Mouse (Mus musculus): ENCODE data around the gene Dop1b. TPM values are rescaled to one million over a fixed set of nuclear protein-coding genes. Genes with fewer than 3 reads are reported as not detected.

Dop1b gene
- polyA plus RNA-seq, 1 experiment from 2014 or later, result 8.1 TPM

GRCm38 (mm10) chr16:93756622-93757021 is 44.9 kb downstream of the Dop1b start:
- H3K4me3 ChIP-seq (ENCODE audit: control insufficient read depth in 1 of 2, insufficient read depth in 1 of 2, low read depth in 1 of 2, low read length in 2 of 2), result no peak overlapping the region
- H3K9me3 ChIP-seq (ENCODE audit: control insufficient read depth, low read length), result no peaks in the 10 kb centered on the region
- WGBS, result 84% methylated on average over 5 of the region's 5 CpGs
- no peaks in the 10 kb centered on the region for H3K4me1 ChIP-seq (ENCODE audit: control insufficient read depth in 2 of 2, insufficient read depth in 2 of 2, low read length in 2 of 2)
- H3K27ac ChIP-seq (replicated peaks in 1 of 2; ENCODE audit: control insufficient read depth in 1 of 2, insufficient read depth in 1 of 2, low read depth in 2 of 2, low read length in 2 of 2), result no peak overlapping the region
- peaks cover 33% of the 10 kb centered on the region for H3K36me3 ChIP-seq (ENCODE audit: control insufficient read depth, insufficient read depth, low read length)
- ATAC-seq (ENCODE audit: insufficient number of reproducible peaks, insufficient read depth, low FRiP score, low read depth), result no peak
- no peaks in the 10 kb centered on the region for H3K27me3 ChIP-seq (ENCODE audit: control insufficient read depth, insufficient read depth, low read length)
- H3K4me2 ChIP-seq (ENCODE audit: low read length), result no peak overlapping the region
- no peak overlapping the region for H3K9ac ChIP-seq (ENCODE audit: low read length)

- H3K4me3 ChIP-seq (ENCODE audit: control insufficient read depth in 1 of 2, insufficient read depth in 1 of 2, low read depth in 1 of 2, low read length in 2 of 2), result no peak overlapping the region
- no peaks in the 10 kb centered on the region for H3K4me1 ChIP-seq (ENCODE audit: control insufficient read depth in 2 of 2, insufficient read depth in 2 of 2, low read length in 2 of 2)
- no peak overlapping the region for H3K9ac ChIP-seq (ENCODE audit: low read length)
- H3K4me2 ChIP-seq (ENCODE audit: low read length), result no peak overlapping the region
- H3K27ac ChIP-seq (replicated peaks in 1 of 2; ENCODE audit: control insufficient read depth in 1 of 2, insufficient read depth in 1 of 2, low read depth in 2 of 2, low read length in 2 of 2), result no peak overlapping the region
- H3K27me3 ChIP-seq (ENCODE audit: control insufficient read depth, insufficient read depth, low read length), result no peaks in the 10 kb centered on the region
- H3K36me3 ChIP-seq (ENCODE audit: control insufficient read depth, insufficient read depth, low read length), result peaks cover 34% of the 10 kb centered on the region
- no peaks in the 10 kb centered on the region for H3K9me3 ChIP-seq (ENCODE audit: control insufficient read depth, low read length)
- no peak for ATAC-seq (ENCODE audit: insufficient number of reproducible peaks, insufficient read depth, low FRiP score, low read depth)
- WGBS, result 68% methylated on average over 6 of the region's 6 CpGs
Measured at GRCm38 (mm10) chr16:93763378-93763777, 51.7 kb downstream of the Dop1b start.

- Histone ChIP-seq H3K36me3 (ENCODE audit: control insufficient read depth, insufficient read depth, low read length) (peaks cover 29% of the 10 kb centered on the region), H3K9me3 (ENCODE audit: control insufficient read depth, low read length) (no peaks in the 10 kb centered on the region), H3K27ac (replicated peaks in 1 of 2; ENCODE audit: control insufficient read depth in 1 of 2, insufficient read depth in 1 of 2, low read depth in 2 of 2, low read length in 2 of 2) (no peak overlapping the region), H3K4me1 (ENCODE audit: control insufficient read depth in 2 of 2, insufficient read depth in 2 of 2, low read length in 2 of 2) (peaks cover 0 to 2% of the 10 kb centered on the region in 2 experiments; a peak in 1 of 4 replicates), H3K4me3 (ENCODE audit: control insufficient read depth in 1 of 2, insufficient read depth in 1 of 2, low read depth in 1 of 2, low read length in 2 of 2) (no peak overlapping the region), H3K27me3 (ENCODE audit: control insufficient read depth, insufficient read depth, low read length) (no peaks in the 10 kb centered on the region), H3K4me2 (ENCODE audit: low read length) (no peak overlapping the region), H3K9ac (ENCODE audit: low read length) (no peak overlapping the region)
- no peak for ATAC-seq (ENCODE audit: insufficient number of reproducible peaks, insufficient read depth, low FRiP score, low read depth)
- WGBS, result 79% methylated on average over 4 of the region's 4 CpGs
Measured at GRCm38 (mm10) chr16:93764597-93764996, 52.9 kb downstream of the Dop1b start.

GRCm38 (mm10) chr16:93766956-93767355 is 55.3 kb downstream of the Dop1b start:
- no peak overlapping the region for H3K27ac ChIP-seq (replicated peaks in 1 of 2; ENCODE audit: control insufficient read depth in 1 of 2, insufficient read depth in 1 of 2, low read depth in 2 of 2, low read length in 2 of 2)
- H3K36me3 ChIP-seq (ENCODE audit: control insufficient read depth, insufficient read depth, low read length), result peaks cover 27% of the 10 kb centered on the region; the same call in 1 of the 2 replicates
- H3K4me3 ChIP-seq (ENCODE audit: control insufficient read depth in 1 of 2, insufficient read depth in 1 of 2, low read depth in 1 of 2, low read length in 2 of 2), result no peak overlapping the region
- ATAC-seq (ENCODE audit: insufficient number of reproducible peaks, insufficient read depth, low FRiP score, low read depth), result no peak
- peaks cover 0 to 9% of the 10 kb centered on the region in 2 experiments; a peak in 2 of 4 replicates for H3K4me1 ChIP-seq (ENCODE audit: control insufficient read depth in 2 of 2, insufficient read depth in 2 of 2, low read length in 2 of 2)
- H3K4me2 ChIP-seq (ENCODE audit: low read length), result no peak overlapping the region
- no peaks in the 10 kb centered on the region for H3K9me3 ChIP-seq (ENCODE audit: control insufficient read depth, low read length)
- WGBS, result 51% methylated on average over 4 of the region's 4 CpGs
- H3K9ac ChIP-seq (ENCODE audit: low read length), result no peak overlapping the region
- H3K27me3 ChIP-seq (ENCODE audit: control insufficient read depth, insufficient read depth, low read length), result no peaks in the 10 kb centered on the region

- Histone ChIP-seq H3K4me1 (ENCODE audit: control insufficient read depth in 2 of 2, insufficient read depth in 2 of 2, low read length in 2 of 2) (peaks cover 0 to 9% of the 10 kb centered on the region in 2 experiments; a peak in 2 of 4 replicates), H3K27me3 (ENCODE audit: control insufficient read depth, insufficient read depth, low read length) (no peaks in the 10 kb centered on the region), H3K4me2 (ENCODE audit: low read length) (no peak overlapping the region), H3K27ac (replicated peaks in 1 of 2; ENCODE audit: control insufficient read depth in 1 of 2, insufficient read depth in 1 of 2, low read depth in 2 of 2, low read length in 2 of 2) (no peak overlapping the region), H3K9ac (ENCODE audit: low read length) (no peak overlapping the region), H3K36me3 (ENCODE audit: control insufficient read depth, insufficient read depth, low read length) (peaks cover 22% of the 10 kb centered on the region; the same call in 1 of the 2 replicates), H3K4me3 (ENCODE audit: control insufficient read depth in 1 of 2, insufficient read depth in 1 of 2, low read depth in 1 of 2, low read length in 2 of 2) (no peak overlapping the region), H3K9me3 (ENCODE audit: control insufficient read depth, low read length) (no peaks in the 10 kb centered on the region)
- WGBS, result 64% methylated on average over 6 of the region's 6 CpGs
- ATAC-seq (ENCODE audit: insufficient number of reproducible peaks, insufficient read depth, low FRiP score, low read depth), result no peak
Measured at GRCm38 (mm10) chr16:93767548-93767947, 55.8 kb downstream of the Dop1b start.

GRCm38 (mm10) chr16:93769621-93770020 is 57.9 kb downstream of the Dop1b start:
- H3K9ac ChIP-seq (ENCODE audit: low read length), result no peak overlapping the region
- no peaks in the 10 kb centered on the region for H3K27me3 ChIP-seq (ENCODE audit: control insufficient read depth, insufficient read depth, low read length)
- 45% methylated on average over 15 of the region's 15 CpGs for WGBS
- no peak overlapping the region for H3K4me2 ChIP-seq (ENCODE audit: low read length)
- no peak for ATAC-seq (ENCODE audit: insufficient number of reproducible peaks, insufficient read depth, low FRiP score, low read depth)
- H3K27ac ChIP-seq (replicated peaks in 1 of 2; ENCODE audit: control insufficient read depth in 1 of 2, insufficient read depth in 1 of 2, low read depth in 2 of 2, low read length in 2 of 2), result no peak overlapping the region
- H3K4me1 ChIP-seq (ENCODE audit: control insufficient read depth in 2 of 2, insufficient read depth in 2 of 2, low read length in 2 of 2), result peaks cover 0 to 9% of the 10 kb centered on the region in 2 experiments; a peak in 2 of 4 replicates
- H3K4me3 ChIP-seq (ENCODE audit: control insufficient read depth in 1 of 2, insufficient read depth in 1 of 2, low read depth in 1 of 2, low read length in 2 of 2), result no peak overlapping the region
- H3K36me3 ChIP-seq (ENCODE audit: control insufficient read depth, insufficient read depth, low read length), result peaks cover 14% of the 10 kb centered on the region; the same call in 1 of the 2 replicates
- no peaks in the 10 kb centered on the region for H3K9me3 ChIP-seq (ENCODE audit: control insufficient read depth, low read length)

- H3K9me3 ChIP-seq (ENCODE audit: control insufficient read depth, low read length), result no peaks in the 10 kb centered on the region
- H3K27ac ChIP-seq (replicated peaks in 1 of 2; ENCODE audit: control insufficient read depth in 1 of 2, insufficient read depth in 1 of 2, low read depth in 2 of 2, low read length in 2 of 2), result no peak overlapping the region
- no peak overlapping the region; a peak in 1 of 4 replicates for H3K4me3 ChIP-seq (ENCODE audit: control insufficient read depth in 1 of 2, insufficient read depth in 1 of 2, low read depth in 1 of 2, low read length in 2 of 2)
- ATAC-seq (ENCODE audit: insufficient number of reproducible peaks, insufficient read depth, low FRiP score, low read depth), result peak; percentile 75; the same call in 1 of the 2 replicates
- peaks cover 14% of the 10 kb centered on the region; the same call in 1 of the 2 replicates for H3K36me3 ChIP-seq (ENCODE audit: control insufficient read depth, insufficient read depth, low read length)
- H3K4me2 ChIP-seq (ENCODE audit: low read length), result peak overlapping the region; percentile 40
- H3K27me3 ChIP-seq (ENCODE audit: control insufficient read depth, insufficient read depth, low read length), result no peaks in the 10 kb centered on the region
- 55% methylated on average over 32 of the region's 32 CpGs for WGBS
- peaks cover 0 to 9% of the 10 kb centered on the region in 2 experiments; a peak in 2 of 4 replicates for H3K4me1 ChIP-seq (ENCODE audit: control insufficient read depth in 2 of 2, insufficient read depth in 2 of 2, low read length in 2 of 2)
- peak overlapping the region; percentile 25; the same call in 1 of the 2 replicates for H3K9ac ChIP-seq (ENCODE audit: low read length)
Measured at GRCm38 (mm10) chr16:93770271-93770926, 58.7 kb downstream of the Dop1b start.
